Mouse (Mus musculus) embryonic facial prominence, embryonic 10.5 days (tissue): ENCODE measurements around the gene Fam177a. TPM values are rescaled to one million over a fixed set of nuclear protein-coding genes. Genes with fewer than 3 reads are reported as not detected.
"Not testable (repeated sequence)": the region's sequence is repeated elsewhere in the genome, so short reads cannot be mapped to it uniquely, and the experiment has no call there.

ENCODE experiments used
- DNase-seq: peaks from one replicate; pipeline ENCODE4 v3.0.0-alpha.2; 2017; ENCODE audit warnings: low spot score
- H3K27ac ChIP-seq: fragments of 300-500 bp; sonication (generic); replicated peaks from 2 replicates; pipeline ENCODE4 v1.5.1; 2016; ENCODE audit warnings: mild to moderate bottlenecking
- H3K27me3 ChIP-seq: fragments of 300-500 bp; sonication (generic); replicated peaks from 2 replicates; pipeline ENCODE4 v1.6.1; 2016; ENCODE audit warnings: low read depth, mild to moderate bottlenecking; ENCODE audit not compliant: poor library complexity, severe bottlenecking
- H3K36me3 ChIP-seq: fragments of 300-500 bp; sonication (generic); replicated peaks from 2 replicates; pipeline ENCODE4 v1.6.1; 2016; ENCODE audit warnings: mild to moderate bottlenecking, moderate library complexity
- H3K4me1 ChIP-seq: fragments of 300-500 bp; sonication (generic); 2 replicates; pipeline ENCODE4 v1.6.1; 2016
- H3K4me3 ChIP-seq: fragments of 300-500 bp; sonication (generic); 2 replicates; pipeline ENCODE4 v1.5.1; 2016; ENCODE audit warnings: mild to moderate bottlenecking, moderate library complexity
- H3K9me3 ChIP-seq: fragments of 300-500 bp; sonication (generic); 2 replicates; pipeline ENCODE4 v1.6.1; 2016; ENCODE audit warnings: mild to moderate bottlenecking
- WGBS: fragments of 180-500 bp; shearing (Covaris S2); methylation state at CpG from one replicate; pipeline ENCODE4 v1.1.7; 2016; 5-methylcytosine and 5-hydroxymethylcytosine counted together
- polyA plus RNA-seq: library from polyadenylated mRNA; unstranded; fragments of >200 nt; fragmentation: Nextera tagmentation; extraction: Ambion mirVana; gene quantifications from 2 replicates; pipeline ENCODE4 v1.2.1, GENCODE M21; 2016

Gene Fam177a
- 9.6 and 10.1 TPM in 2 replicates for polyA plus RNA-seq

- not testable (repeated sequence) for H3K4me1 ChIP-seq, H3K27me3 ChIP-seq, DNase-seq, H3K27ac ChIP-seq, H3K4me3 ChIP-seq, H3K36me3 ChIP-seq, H3K9me3 ChIP-seq
- no CpG with 5 or more reads among the region's 40 CpGs for whole genome bisulfite sequencing
These were observed at the start of gene Fam177a for GRCm38 (mm10) chr12:55124242-55124641. TSS of gene Fam177a (plus strand) at chr12:55124469.

- no peak for DNase-seq
- no peaks in the 10 kb centered on the region for H3K27me3 ChIP-seq
- no peak overlapping the region for H3K4me3 ChIP-seq
- no peak overlapping the region for H3K27ac ChIP-seq
- no peaks in the 10 kb centered on the region for H3K9me3 ChIP-seq
- peaks cover 4% of the 10 kb centered on the region; the same call in 1 of the 2 replicates for H3K36me3 ChIP-seq
- H3K4me1 ChIP-seq, result peaks cover 5% of the 10 kb centered on the region; the same call in 1 of the 2 replicates
- 96% methylated on average over 2 of the region's 2 CpGs for WGBS
These were observed 49.0 kb upstream of the Fam177a start for GRCm38 (mm10) chr12:55075296-55075695.

DNA sequence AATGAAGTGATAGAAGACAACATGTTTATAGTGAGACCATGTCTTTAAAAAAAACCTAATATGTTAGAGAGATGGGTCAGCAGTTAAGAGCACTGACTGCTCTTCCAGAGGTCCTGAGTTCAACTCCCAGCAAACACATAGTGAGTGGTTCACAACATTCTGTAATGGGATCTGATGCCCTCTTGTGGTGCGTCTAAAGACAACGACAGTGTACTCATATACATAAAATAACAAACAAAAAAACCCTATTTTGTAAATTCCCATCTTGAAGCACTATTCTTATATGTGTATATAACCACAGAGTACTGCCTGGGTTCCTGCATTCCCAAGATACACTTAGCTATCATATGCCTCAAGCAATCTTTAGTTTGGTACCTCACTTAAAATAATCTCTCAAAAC is 45.6 kb upstream of the Fam177a start:
- not testable (repeated sequence) for H3K4me1 ChIP-seq, H3K27ac ChIP-seq, H3K9me3 ChIP-seq, H3K36me3 ChIP-seq, DNase-seq, H3K27me3 ChIP-seq
- 61% methylated on average over 2 of the region's 2 CpGs for WGBS
- H3K4me3 ChIP-seq, result peak overlapping the region; percentile 78

DNA sequence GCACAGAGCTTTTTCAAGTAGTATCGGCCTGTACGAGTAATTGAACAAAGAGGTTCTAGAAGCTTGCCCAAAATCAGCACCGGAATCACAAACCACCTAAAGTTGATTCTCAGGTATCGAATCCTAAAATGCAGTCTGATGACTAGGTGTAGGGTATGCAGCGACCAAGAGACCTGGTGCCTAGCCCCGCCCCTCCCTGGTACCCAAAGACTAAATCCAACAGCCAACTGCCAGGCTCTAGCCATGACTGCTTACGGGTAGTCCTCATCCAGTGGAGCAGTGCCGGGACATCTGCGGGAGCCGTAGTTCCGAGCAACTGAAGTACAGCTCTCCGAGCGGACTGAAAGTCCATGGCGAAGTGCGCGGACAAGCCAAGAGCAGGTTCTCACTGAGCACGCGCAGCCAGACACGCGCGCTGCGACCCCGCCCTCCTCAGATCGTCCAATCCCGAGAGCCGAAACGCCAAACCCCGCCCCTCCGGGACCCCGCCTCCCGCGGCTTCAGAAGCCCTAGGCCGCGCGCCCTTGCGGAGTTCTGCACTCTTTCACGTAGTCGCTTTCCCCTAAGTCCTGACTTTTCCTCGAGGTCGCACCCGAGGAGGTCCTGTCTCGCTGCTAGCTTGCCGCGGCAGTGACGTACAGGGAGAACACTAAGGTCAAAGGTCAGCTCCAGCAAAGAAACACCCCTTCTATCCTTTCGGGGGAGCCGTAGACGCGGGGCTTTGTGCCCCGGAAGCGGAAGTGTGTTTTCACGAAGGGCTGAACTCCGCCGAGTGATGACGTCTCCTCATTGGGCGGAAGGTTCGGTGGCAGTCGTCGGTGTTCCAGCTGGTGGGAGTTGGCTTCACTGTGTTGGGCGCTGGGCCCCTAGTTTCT is 44.3 kb upstream of the Fam177a start, which contains the start of the genes 2700097O09Rik and Srp54a:
TSS of gene 2700097O09Rik (minus strand) at position 385 of the 875 bp plus-strand sequence.
TSS of gene Srp54a (plus strand) at position 537 of the 875 bp plus-strand sequence.
- H3K4me1 ChIP-seq, H3K36me3 ChIP-seq, H3K27me3 ChIP-seq, H3K9me3 ChIP-seq: not testable (repeated sequence)
- Histone ChIP-seq H3K27ac (peak within 1 kb of the TSS; percentile 85), H3K4me3 (peak within 1 kb of the TSS; percentile 78)
- under 1% methylated on average over 60 of the region's 60 CpGs for WGBS
- peak; percentile 97 for DNase-seq

GRCm38 (mm10) chr12:55080601-55080942 is 43.7 kb upstream of the Fam177a start:
- not testable (repeated sequence) for H3K27me3 ChIP-seq, H3K36me3 ChIP-seq, DNase-seq, H3K4me1 ChIP-seq, H3K9me3 ChIP-seq
- Histone ChIP-seq H3K4me3 (peak overlapping the region; percentile 78), H3K27ac (peak overlapping the region; percentile 85)
- WGBS, result under 1% methylated on average over 25 of the region's 25 CpGs

GRCm38 (mm10) chr12:55092127-55092526 is 32.1 kb upstream of the Fam177a start:
- H3K27ac ChIP-seq, H3K36me3 ChIP-seq, DNase-seq, H3K4me1 ChIP-seq, H3K4me3 ChIP-seq, H3K27me3 ChIP-seq, H3K9me3 ChIP-seq: not testable (repeated sequence)
- 100% methylated on average over 2 of the region's 7 CpGs for WGBS

DNA sequence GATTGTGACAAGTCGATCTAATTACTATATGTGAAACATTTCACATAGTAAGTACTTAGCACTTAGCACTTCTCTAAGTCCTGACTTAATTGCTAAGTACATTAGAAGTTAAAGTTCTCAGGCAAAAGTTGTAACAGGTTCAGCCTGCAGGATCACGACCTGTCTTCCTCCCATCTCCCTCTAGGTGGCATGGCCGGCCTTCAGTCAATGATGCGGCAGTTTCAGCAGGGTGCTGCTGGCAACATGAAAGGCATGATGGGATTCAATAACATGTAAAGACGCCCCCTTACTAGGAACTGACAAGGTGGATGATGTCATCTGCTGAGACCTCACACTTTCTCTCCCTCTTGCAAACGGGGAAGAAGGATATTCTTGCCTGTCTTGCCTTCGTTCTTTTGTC is 11.7 kb upstream of the Fam177a start:
- not testable (repeated sequence) for H3K4me1 ChIP-seq, H3K9me3 ChIP-seq, H3K27ac ChIP-seq, DNase-seq, H3K4me3 ChIP-seq, H3K36me3 ChIP-seq, H3K27me3 ChIP-seq
- WGBS, result no CpG with 5 or more reads among the region's 7 CpGs

DNA sequence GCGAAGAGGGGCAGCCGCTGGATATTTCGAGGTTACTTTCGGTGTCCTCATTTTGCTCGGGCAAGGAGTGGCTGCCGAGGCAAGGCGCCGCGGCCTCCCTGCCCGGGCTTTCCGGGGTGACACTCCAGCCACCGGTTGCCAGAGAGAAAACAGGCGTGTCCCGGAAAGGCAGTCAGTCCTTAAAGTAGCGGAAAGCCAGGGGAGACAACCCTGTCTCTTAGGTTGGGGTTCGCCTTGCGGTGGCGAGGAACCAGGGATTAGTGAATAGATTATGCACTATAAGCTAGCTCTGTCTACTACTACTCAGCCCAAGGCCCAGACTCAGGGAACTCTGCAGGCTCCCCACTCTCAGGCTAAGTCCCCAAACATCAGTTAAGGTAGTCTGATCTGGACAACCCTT is 462 bp downstream of the Fam177a start:
- DNase-seq, result not testable (repeated sequence)

GRCm38 (mm10) chr12:55135540-55135939 is 11.3 kb downstream of the Fam177a start:
- H3K36me3 ChIP-seq, H3K27ac ChIP-seq, H3K9me3 ChIP-seq, DNase-seq, H3K27me3 ChIP-seq, H3K4me3 ChIP-seq, H3K4me1 ChIP-seq: not testable (repeated sequence)
- no CpG with 5 or more reads among the region's 6 CpGs for WGBS

More for the DNA sequence above, 462 bp downstream of the Fam177a start:
- no CpG with 5 or more reads among the region's 18 CpGs for WGBS
- H3K4me3 ChIP-seq, H3K4me1 ChIP-seq, H3K27me3 ChIP-seq, H3K36me3 ChIP-seq, H3K27ac ChIP-seq, H3K9me3 ChIP-seq: not testable (repeated sequence)

DNA sequence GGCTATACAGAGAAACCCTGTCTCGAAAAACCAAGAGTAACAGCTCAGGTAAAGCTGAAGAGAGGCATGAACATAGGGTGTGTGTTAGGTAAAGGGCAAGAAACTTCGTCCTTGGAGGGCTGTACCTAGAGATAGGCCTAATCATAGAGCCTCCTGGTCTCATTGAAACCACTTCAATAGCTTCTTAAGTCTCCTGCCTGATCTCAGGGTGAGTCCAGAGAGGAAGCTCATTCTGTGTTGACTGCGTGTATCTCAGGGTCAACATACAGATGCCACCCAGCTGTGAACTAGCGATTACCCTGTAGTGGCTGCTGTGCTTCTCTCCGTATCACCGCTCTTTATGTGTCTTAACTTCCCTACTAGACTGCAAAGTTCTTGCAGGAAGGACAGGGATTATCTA is 13.6 kb downstream of the Fam177a start:
- H3K4me3 ChIP-seq, H3K9me3 ChIP-seq, H3K27ac ChIP-seq, H3K36me3 ChIP-seq, DNase-seq, H3K27me3 ChIP-seq, H3K4me1 ChIP-seq: not testable (repeated sequence)
- WGBS, result no CpG with 5 or more reads among the region's 6 CpGs

DNA sequence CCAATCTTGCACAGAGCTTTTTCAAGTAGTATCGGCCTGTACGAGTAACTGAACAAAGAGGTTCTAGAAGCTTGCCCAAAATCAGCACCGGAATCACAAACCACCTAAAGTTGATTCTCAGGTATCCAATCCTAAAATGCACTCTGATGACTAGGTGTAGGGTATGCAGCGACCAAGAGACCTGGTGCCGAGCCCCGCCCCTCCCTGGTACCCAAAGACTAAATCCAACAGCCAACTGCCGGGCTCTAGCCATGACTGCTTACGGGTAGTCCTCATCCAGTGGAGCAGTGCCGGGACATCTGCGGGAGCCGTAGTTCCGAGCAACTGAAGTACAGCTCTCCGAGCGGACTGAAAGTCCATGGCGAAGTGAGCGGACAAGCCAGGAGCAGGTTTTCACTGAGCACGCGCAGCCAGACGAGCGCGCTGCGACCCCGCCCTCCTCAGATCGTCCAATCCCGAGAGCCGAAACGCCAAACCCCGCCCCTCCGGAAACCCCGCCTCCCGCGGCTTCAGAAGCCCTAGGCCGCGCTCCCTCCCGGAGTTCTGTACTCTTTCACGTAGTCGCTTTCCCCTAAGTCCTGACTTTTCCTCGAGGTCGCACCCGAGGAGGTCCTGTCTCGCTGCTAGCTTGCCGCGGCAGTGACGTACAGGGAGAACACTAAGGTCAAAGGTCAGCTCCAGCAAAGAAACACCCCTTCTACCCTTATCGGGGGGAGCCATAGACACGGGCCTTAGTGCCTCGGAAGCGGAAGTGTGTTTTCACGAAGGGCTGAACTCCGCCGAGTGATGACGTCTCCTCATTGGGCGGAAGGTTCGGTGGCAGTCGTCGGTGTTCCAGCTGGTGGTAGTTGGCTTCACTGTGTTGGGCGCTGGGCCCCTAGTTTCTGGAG is 30.5 kb downstream of the Fam177a start, which contains the start of gene Srp54b:
TSS of gene Srp54b (plus strand) at position 546 of the 890 bp plus-strand sequence.
- H3K4me3 ChIP-seq, result peak within 1 kb of the TSS; percentile 48
- not testable (repeated sequence) for H3K36me3 ChIP-seq, H3K9me3 ChIP-seq, H3K4me1 ChIP-seq, H3K27ac ChIP-seq, DNase-seq, H3K27me3 ChIP-seq
- WGBS, result no CpG with 5 or more reads among the region's 57 CpGs

DNA sequence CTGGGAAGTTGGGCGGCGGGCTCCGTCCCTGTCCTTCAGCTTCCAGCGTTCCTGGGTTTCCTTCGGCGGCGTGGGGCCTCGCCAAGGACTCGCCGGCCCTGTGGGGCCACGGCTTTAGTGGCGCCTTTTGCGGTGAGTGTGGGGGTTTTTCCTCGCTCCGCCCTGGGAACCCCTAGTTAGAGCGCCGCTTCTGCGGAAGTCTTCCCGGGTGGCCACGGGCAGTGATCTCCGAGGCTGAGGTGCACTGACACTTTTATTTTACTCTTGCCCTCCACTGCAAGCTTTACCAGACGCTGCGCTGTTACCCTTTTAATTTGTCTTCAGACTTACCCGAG is 31.1 kb downstream of the Fam177a start:
- DNase-seq, H3K9me3 ChIP-seq, H3K4me1 ChIP-seq, H3K27me3 ChIP-seq, H3K27ac ChIP-seq, H3K36me3 ChIP-seq: not testable (repeated sequence)
- 1% methylated on average over 12 of the region's 24 CpGs for WGBS
- peak overlapping the region; percentile 48 for H3K4me3 ChIP-seq
